Mouse (Mus musculus) spleen, adult 2 months (tissue): ENCODE measurements around the gene Cdk13. TPM values are rescaled to one million over a fixed set of nuclear protein-coding genes. Genes with fewer than 3 reads are reported as not detected.

ENCODE experiments used
- DNase-seq, 2 experiments: peaks; one replicate each; pipeline versions ENCODE4 v3.0.0 to v3.0.0-alpha.2; 2012 to 2021; ENCODE audit warnings: low spot score in 2 of 2, low read depth in 1 of 2
- H3K27ac ChIP-seq: fragments of 200-500 bp; 2 replicates; pipeline ENCODE4 v1.5.1; 2012; ENCODE audit warnings: low read length, inconsistent platforms; ENCODE audit not compliant: insufficient read depth
- H3K27me3 ChIP-seq: fragments of 200-500 bp; 2 replicates; pipeline ENCODE4 v1.6.1; 2012; ENCODE audit warnings: mild to moderate bottlenecking, moderate library complexity, low read length, inconsistent platforms; ENCODE audit not compliant: control insufficient read depth, insufficient read depth
- H3K36me3 ChIP-seq: fragments of 200-500 bp; 2 replicates; pipeline ENCODE4 v1.6.1; 2012; ENCODE audit warnings: mild to moderate bottlenecking, low read length, inconsistent platforms; ENCODE audit not compliant: control insufficient read depth, insufficient read depth
- H3K4me1 ChIP-seq: fragments of 200-500 bp; 2 replicates; pipeline ENCODE4 v1.6.1; 2011; ENCODE audit warnings: inconsistent platforms; ENCODE audit not compliant: control insufficient read depth, insufficient read depth, insufficient read length
- H3K4me3 ChIP-seq: fragments of 200-500 bp; 2 replicates; pipeline ENCODE4 v1.5.1; 2011; ENCODE audit warnings: mild to moderate bottlenecking, inconsistent platforms; ENCODE audit not compliant: insufficient read depth, insufficient read length; ENCODE audit errors: extremely low read depth
- CTCF ChIP-seq: fragments of 200-500 bp; IDR thresholded peaks from 2 replicates; pipeline ENCODE4 v1.5.1; 2011; ENCODE audit warnings: mild to moderate bottlenecking, inconsistent platforms; ENCODE audit not compliant: insufficient read depth, insufficient read length, insufficient replicate concordance; ENCODE audit errors: extremely low read depth
- POLR2A ChIP-seq: fragments of 200-500 bp; IDR thresholded peaks from 2 replicates; pipeline ENCODE4 v1.6.1; 2011; ENCODE audit warnings: low read depth, low read length, inconsistent platforms
- WGBS: fragments of 180-500 bp; shearing (Covaris S2); methylation state at CpG from one replicate; pipeline ENCODE4 v1.1.7; 2018; 5-methylcytosine and 5-hydroxymethylcytosine counted together
- polyA plus RNA-seq: library from polyadenylated mRNA; depleted of rRNA; stranded (reverse); fragments of >200 nt; gene quantifications from 2 replicates; pipeline ENCODE4 v1.2.3, GENCODE M21; 2012

Cdk13 gene
- polyA plus RNA-seq, 1 experiment = 43.8 TPM

DNA sequence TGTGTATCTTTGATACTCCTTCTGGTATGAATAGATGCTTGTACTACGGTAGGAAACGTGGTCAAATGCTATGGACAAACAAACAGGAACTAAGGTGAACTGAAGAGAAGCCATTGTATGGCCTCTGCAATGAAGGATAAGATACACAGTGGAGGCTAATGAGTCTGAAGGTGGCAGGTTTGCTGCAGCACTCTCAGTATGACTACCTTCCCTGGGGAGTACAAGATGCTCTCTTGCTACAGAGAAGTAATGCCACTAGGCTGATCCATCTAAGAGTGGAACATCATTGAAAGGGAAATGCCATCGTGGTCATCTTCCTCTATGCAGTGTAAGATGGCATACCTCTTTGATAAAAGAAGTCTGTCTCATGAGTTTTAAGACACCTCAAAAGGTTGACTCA, 28.0 kb upstream of the Cdk13 start:
- H3K27ac ChIP-seq = no peak overlapping the region
- H3K27me3 ChIP-seq = no peaks in the 10 kb centered on the region
- H3K4me1 ChIP-seq = no peaks in the 10 kb centered on the region
- 69% methylated on average over 3 of the region's 3 CpGs for WGBS
- DNase-seq = no peak
- no peaks in the 10 kb centered on the region for H3K36me3 ChIP-seq
- no peak overlapping the region for H3K4me3 ChIP-seq
- TF ChIP-seq POLR2A (no peak), CTCF (no peak)

GRCm38 (mm10) chr13:17817226-17817625, 12.3 kb upstream of the Cdk13 start:
- peak in 1 of 2 experiments; percentile 46 for DNase-seq
- H3K4me3 ChIP-seq = no peak overlapping the region
- peak overlapping the region; percentile 91 for H3K27ac ChIP-seq
- peaks cover 10% of the 10 kb centered on the region; the same call in 1 of the 2 replicates for H3K4me1 ChIP-seq
- H3K27me3 ChIP-seq = no peaks in the 10 kb centered on the region
- 46% methylated on average over 2 of the region's 2 CpGs for WGBS
- TF ChIP-seq CTCF (no peak), POLR2A (no peak)
- no peaks in the 10 kb centered on the region for H3K36me3 ChIP-seq

- under 1% methylated on average over 14 of the region's 14 CpGs for WGBS
- no peak for DNase-seq
- no peak for TF ChIP-seq POLR2A
- TF ChIP-seq CTCF = no peak
Measured at GRCm38 (mm10) chr13:17805614-17805975, 698 bp upstream of the Cdk13 start.

DNA sequence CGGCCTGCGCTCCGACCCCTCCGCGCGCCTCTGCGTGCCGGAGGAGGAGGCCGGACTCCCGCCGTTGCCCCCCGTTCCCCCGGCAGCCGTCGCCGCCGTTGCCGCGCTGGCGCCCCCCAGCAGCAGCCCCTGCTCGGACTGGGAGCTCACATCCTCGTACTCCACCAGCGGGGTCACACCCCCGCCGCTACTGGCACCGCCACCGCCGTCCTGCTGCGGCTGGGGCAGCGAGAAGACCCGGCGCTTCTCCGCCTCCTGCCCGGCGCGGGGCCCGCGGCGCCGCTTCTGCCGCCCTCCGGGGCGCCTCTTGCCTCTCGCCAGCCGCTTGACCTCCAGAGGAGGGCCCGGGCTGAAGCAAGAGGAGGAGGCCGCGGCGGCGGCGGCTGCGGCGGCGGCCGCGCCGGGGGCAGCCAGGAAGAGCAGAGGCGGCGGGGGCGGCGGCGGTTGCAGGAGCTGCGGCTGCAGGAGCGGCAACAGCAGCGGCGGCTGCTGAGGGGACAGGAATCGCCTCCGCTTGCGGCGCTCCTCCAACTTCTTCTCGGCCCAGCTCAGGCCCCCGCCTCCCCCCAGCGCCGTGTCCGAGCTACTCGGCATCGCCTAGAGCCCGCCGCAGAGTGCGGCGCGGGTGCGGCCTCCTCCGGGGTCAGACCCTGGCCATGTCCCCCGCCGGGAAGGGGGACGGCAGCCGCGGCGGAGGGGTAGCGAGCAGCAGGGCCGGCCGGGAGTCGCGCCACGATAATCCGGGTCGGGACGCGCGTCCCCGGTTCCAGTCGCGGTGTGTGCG, 647 bp downstream of the Cdk13 start:
- H3K27me3 ChIP-seq = no peaks in the 10 kb centered on the region
- TF ChIP-seq POLR2A (no peak; the same call in 1 of the 2 replicates), CTCF (no peak)
- H3K36me3 ChIP-seq = peaks cover 6% of the 10 kb centered on the region
- H3K4me1 ChIP-seq = peaks cover 2% of the 10 kb centered on the region
- H3K4me3 ChIP-seq = peak overlapping the region; percentile 100
- WGBS = under 1% methylated on average over 103 of the region's 105 CpGs
- H3K27ac ChIP-seq = peak overlapping the region; percentile 96
- DNase-seq = peak in 1 of 2 experiments; percentile 46

More at GRCm38 (mm10) chr13:17805614-17805975, 698 bp upstream of the Cdk13 start:
- H3K27ac ChIP-seq = peak overlapping the region; percentile 99
- H3K27me3 ChIP-seq = no peaks in the 10 kb centered on the region
- H3K4me3 ChIP-seq = peak overlapping the region; percentile 82
- H3K4me1 ChIP-seq = peaks cover 2% of the 10 kb centered on the region
- H3K36me3 ChIP-seq = peaks cover 5% of the 10 kb centered on the region

DNA sequence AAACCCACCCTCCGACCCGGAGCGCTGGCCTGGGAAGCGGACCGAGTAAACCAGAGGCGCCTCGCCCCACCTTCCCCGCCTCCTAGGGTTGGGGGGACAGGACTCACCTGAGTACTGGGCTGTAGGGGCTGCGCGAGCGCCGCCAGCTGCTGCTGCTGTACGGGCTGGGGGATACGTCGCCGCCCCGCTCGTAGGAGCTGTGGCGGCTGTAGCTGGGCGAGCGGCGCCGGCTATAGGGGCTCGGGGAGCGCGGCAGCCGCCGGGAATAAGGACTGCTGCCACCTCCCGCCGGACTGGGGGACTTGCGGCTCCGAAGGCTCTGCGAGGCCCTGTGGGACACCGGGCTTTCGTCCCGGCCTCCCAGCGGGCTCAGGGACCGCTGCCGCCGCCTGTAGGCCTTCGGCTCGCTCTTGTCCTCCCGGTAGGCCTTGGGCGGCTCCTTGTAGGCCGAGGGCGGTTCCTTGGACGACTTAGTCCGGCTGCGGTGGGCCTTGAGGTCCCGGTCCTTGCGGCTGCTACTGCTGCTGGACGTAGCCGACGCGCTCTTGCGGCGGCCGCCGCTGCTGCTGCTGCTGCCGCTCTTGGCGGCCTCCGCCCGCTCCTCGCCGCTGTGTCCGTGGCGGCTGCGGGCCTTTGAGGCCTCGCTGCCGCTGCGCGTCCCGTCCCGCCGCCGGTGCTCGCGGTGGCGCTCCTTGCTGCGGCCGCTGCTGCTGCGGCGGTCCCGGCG, 1.4 kb downstream of the Cdk13 start:
- Histone ChIP-seq H3K27me3 (no peaks in the 10 kb centered on the region), H3K4me3 (peak overlapping the region; percentile 100), H3K27ac (peak overlapping the region; percentile 96), H3K36me3 (peaks cover 6% of the 10 kb centered on the region), H3K4me1 (peaks cover 2% of the 10 kb centered on the region)
- under 1% methylated on average over 85 of the region's 85 CpGs for WGBS
- TF ChIP-seq CTCF (peak; percentile 8; the same call in 1 of the 2 replicates), POLR2A (no peak)
- DNase-seq = peak; percentile 55 to 73

GRCm38 (mm10) chr13:17802880-17803279, 2.0 kb downstream of the Cdk13 start:
- WGBS = 2% methylated on average over 3 of the region's 3 CpGs
- H3K27ac ChIP-seq = peak overlapping the region; percentile 96

DNA sequence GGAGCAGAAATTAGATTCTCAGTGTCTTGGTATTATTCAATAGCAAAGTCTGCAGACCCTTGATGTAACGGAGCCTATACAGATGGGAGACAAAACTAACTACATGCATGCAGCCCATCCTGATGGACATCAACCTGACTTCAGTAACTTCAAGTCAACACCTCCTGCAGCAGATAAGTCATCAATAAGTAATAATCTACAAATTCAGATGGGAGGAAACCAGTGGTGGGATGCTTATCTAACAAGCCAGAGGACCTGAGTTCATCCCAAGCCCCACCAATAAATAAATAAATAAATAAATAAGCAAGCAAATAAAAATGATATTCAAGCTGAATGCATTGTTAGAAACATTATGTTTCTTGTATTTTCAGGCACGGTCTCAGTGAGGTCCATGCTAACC, 5.2 kb downstream of the Cdk13 start:
- 90% methylated on average over 2 of the region's 2 CpGs for WGBS
- Histone ChIP-seq H3K4me1 (peaks cover 7% of the 10 kb centered on the region), H3K4me3 (no peak overlapping the region), H3K36me3 (peaks cover 7% of the 10 kb centered on the region), H3K27me3 (no peaks in the 10 kb centered on the region), H3K27ac (no peak overlapping the region)
- no peak for DNase-seq
- TF ChIP-seq CTCF = no peak
- no peak for TF ChIP-seq POLR2A

More at GRCm38 (mm10) chr13:17802880-17803279, 2.0 kb downstream of the Cdk13 start:
- no peak for DNase-seq
- Histone ChIP-seq H3K27me3 (no peaks in the 10 kb centered on the region), H3K4me1 (peaks cover 2% of the 10 kb centered on the region), H3K36me3 (peaks cover 6% of the 10 kb centered on the region), H3K4me3 (peak overlapping the region; percentile 100)
- no peak for TF ChIP-seq POLR2A
- no peak for TF ChIP-seq CTCF
